Mouse (Mus musculus) stomach, postnatal 0 days (tissue): Measurements from ENCODE around the gene Tle4.

Experiments
- CTCF ChIP-seq: IDR thresholded peaks from 2 replicates; pipeline ENCODE4 v1.5.1; 2016; ENCODE audit warnings: antibody characterized with exemption, low read depth, mild to moderate bottlenecking, moderate library complexity
- EP300 ChIP-seq: optimal IDR thresholded peaks from 2 replicates; pipeline ENCODE3; 2016; ENCODE audit warnings: antibody characterized with exemption

DNA sequence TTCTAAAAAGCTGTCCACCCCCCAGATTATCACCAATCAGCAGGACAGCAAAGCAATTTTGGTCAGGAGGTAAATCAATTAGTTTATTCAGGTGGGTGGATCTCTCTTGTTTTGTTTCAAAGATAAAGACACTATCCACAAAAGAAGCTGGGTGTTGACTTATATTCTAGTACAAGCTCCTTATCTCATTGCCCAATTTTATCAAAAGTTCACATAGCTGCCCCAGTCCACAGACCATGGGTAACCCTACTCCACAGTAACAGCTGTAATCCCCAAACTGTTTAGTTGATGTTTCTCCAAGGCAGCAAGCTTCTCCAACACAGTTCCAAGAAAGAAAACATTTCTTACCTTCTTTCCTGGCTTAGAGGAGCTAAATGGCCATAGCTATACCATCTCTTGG lies 21.5 kb downstream of the Tle4 start:
- TF ChIP-seq CTCF: no peak
- TF ChIP-seq EP300: no peak
